Mouse (Mus musculus): ENCODE data around the gene Zfp319.

Zfp319 gene

DNA sequence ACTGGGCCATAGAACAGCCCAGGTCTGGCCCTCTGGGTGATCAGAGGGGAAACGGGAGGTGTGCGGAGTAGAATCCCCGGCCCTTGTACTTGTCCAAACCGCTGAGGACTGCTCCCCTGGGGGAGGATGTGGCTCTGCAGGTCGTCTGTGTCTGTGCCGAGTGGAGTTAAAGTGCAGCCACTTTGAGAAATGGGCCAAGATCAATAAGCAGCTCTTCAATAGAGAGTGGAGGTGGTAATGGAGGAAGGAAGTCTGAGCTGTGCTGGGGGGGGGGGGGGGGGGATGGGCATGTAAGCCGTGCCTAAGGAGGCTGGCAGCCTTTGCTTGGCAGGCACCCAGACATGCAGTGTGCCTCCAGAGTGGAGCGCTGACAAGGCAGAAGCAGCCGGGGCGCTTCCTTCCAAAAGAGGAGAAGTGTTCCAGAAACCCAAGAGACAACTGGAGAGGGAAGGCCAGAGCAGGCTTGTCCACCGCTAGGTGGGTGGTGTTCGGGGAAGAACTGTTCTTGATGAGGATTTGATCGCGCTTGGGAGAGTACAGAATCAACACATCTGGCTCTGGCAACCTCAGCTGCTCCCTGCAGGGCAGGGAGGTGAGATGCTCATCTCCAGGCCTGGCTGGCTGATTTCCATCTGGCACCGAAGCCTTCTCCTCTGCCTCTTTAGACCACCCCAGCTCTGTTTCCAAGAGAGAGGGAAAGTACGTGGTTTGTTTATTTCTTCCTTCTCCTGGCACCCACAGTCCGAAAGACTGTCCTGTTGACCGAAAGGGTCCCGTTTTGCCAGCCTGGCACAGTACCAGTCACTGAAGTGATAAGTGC is 17.3 kb upstream of the Zfp319 start:
- peak; percentile 96 for DNase-seq

- no peak for DNase-seq
Measured at GRCm38 (mm10) chr8:95348356-95348755, 16.6 kb upstream of the Zfp319 start.

GRCm38 (mm10) chr8:95346643-95347545 is 15.1 kb upstream of the Zfp319 start:
- peak; percentile 94 for DNase-seq

GRCm38 (mm10) chr8:95344668-95345067 is 12.9 kb upstream of the Zfp319 start:
- no peak for DNase-seq

DNA sequence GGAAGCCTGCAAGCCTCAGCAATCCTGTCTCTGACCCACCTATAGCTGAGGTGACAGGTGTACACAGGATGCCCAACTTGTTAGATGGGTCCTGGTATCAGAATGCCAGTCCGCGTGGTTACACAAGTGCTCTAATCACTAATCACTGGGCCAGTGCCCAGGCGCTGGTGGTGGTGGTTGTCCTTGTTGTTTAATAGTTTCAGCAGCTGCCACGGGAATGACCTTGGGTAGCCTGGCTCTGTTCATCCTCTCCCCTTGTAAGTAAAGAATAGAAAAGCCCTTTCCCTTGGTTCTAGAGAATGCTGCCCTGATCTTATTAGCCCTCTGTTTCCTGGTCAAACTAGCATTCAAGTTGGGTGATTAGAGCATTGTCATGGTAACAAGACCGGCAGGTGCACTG is 10.0 kb upstream of the Zfp319 start:
- DNase-seq = peak; percentile 98

DNA sequence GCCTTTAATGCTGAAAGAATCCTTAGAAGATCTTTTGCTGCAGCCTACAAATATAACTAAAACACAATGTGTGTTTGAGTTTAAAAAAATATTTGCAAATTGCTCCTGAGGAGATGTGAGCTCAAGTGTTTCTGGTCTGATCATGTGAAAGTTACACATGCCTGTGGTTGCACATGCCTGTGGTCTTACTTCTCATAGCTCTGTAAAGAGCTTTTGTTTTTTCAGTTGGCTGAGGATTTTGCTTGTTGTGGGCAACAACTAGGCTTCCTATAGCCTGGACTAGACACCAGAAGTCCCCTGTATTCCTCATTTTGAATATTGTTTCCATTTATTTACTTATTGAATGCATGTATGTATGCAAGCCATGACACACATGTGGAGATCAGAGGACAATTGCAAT is 4.6 kb upstream of the Zfp319 start:
- no peak for DNase-seq

- DNase-seq = no peak
Measured at GRCm38 (mm10) chr8:95335706-95336105, 4.0 kb upstream of the Zfp319 start.

- DNase-seq = no peak
Measured at GRCm38 (mm10) chr8:95332437-95333199, 868 bp upstream of the Zfp319 start.

DNA sequence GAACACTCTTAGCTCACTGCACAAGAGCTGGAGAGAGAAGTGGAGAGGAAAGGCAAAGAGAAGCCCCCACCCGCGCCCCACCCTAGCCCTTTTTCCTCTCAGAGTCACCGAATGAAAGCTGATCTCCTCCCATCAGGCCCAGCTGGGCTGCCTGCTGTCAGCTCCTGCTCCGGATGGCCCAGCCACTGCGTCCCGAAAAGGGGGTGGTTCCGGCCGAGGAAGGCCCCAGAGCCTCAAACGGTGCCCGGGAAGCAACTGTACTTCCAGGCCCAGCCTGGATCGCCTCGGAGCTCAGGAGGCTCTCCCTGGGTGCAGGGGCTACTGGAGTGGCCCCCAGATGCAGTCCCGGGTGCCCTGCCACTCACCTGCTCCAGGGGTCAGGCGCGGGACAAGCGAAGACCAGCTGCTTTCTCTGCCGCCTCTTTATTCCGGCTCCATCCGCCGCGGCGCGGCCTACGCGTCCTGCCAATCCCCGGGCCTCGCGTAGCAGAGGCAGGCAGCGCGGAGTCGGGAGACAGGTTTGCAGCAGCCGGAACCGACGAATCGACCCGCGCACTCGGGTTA is 512 bp downstream of the Zfp319 start:
- no peak for DNase-seq

- no peak for DNase-seq
Measured at GRCm38 (mm10) chr8:95330367-95330766, 1.4 kb downstream of the Zfp319 start.

DNA sequence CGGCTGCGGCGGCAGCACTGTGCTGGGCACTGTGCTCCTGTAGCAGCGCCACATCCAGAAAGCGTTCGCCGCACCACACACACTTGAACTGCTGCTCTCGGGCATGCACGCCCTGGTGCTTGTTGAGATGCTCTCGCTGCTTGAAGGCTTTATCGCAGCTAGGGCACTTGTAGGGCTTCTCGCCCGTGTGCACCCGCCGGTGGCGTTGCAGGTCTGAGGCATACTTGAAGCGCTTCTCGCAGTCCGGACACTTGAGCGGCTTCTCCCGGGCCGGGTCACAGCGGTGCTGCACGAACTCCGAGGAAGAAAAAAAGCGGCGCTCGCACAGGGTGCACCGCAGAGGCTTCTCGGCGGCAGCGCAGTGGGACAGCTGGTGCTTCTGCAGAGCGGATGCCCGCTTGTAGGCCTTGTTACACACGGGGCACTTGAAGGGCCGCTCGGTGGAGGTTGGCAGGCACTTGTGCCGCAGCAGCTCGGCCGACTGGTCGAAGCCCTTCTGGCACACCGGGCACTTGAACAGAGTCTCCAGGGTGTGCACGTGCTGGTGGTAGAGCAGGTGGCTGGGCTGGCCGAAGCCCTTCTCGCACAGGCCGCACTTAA is 3.8 kb downstream of the Zfp319 start:
- no peak for DNase-seq

DNA sequence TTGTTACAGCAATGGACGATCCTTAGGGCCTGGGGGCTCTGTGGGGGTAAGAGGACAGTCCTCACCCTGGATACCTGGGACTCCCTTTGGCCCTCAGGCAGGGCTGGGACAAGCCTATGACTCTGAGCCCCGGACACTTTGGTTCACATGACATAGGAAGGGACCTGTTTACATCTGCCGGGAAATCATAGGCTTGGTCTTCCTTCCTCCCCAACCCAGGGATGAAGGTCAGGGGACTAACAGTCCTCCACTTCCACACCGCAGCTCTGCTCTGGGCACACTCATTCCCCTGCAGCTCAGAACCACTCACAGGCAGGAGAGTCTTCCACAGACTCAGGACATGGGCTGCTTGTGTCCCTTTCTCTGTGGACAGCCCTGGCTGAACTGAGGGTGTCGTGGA is 4.9 kb downstream of the Zfp319 start:
- DNase-seq = no peak

- DNase-seq = peak; percentile 88
Measured at GRCm38 (mm10) chr8:95324646-95325045, 7.1 kb downstream of the Zfp319 start.

GRCm38 (mm10) chr8:95323201-95323600 is 8.5 kb downstream of the Zfp319 start:
- peak; percentile 94 for DNase-seq

DNA sequence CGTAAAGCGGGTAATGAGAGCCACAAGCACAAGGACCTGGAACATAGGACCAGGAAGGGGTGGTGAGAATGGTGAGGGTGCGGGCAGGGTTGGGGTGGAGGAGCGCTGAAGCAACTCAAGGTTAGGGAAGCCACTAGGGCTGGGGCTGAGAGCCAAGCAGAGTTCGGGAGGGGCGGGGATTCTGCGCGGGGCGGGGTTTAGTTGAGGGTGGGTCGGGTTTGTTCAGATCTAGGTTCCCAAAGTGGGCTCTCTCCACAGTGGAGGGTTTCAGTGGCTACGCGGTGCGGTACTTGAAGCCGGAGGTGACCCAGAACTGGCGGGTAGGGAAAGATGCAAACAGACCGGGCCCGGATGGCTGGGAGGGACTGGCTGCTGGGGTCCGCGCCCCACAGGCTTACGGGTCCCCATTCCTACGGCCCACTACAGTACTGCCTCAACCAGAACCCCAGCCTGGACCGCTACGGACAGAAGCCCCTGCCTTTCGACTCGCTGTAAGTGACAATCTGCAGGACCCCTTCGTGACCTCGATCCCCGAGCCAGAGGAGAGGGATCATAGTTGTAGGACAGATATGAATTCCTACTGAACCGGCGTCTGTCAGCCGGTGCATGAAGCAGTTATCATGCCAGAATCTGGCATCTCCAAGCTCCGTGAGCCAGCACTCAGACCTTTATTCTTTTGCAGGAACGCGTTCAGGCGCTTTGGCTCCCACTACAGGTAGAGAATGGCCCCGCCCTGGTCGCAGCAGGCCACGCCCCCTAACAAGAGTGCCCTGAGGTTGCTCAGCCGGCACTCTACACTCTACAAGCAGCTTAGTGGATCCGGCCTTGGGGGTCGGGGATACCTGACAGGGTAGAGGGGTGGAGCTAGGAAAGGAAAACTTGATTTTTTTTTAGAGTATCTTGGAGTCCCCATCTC is 11.3 kb downstream of the Zfp319 start:
- DNase-seq = peak; percentile 93

DNA sequence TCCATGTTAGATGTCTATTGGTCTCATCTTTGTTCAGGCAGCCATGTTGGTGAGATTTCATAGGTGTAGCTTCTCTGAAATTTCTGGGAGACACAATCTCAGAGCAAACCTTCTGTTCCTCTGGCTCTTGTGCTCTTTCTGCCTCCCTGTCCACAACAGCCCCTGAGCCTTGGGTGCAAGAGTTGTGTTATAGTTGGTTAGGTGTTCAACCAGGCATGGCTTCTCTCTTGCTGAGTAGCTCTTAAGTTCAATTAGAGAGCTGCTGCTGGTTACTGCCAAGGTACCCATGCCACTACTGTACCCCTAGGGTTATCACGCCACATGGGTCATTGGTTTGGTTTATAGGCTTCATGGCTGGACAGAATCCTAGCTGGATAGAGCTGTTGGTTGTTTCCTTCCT is 16.4 kb downstream of the Zfp319 start:
- no peak for DNase-seq

- no peak for DNase-seq
Measured at GRCm38 (mm10) chr8:95314707-95315106, 17.0 kb downstream of the Zfp319 start.

GRCm38 (mm10) chr8:95313857-95314256 is 17.9 kb downstream of the Zfp319 start:
- DNase-seq = no peak

GRCm38 (mm10) chr8:95312836-95313235 is 18.9 kb downstream of the Zfp319 start:
- no peak for DNase-seq

DNA sequence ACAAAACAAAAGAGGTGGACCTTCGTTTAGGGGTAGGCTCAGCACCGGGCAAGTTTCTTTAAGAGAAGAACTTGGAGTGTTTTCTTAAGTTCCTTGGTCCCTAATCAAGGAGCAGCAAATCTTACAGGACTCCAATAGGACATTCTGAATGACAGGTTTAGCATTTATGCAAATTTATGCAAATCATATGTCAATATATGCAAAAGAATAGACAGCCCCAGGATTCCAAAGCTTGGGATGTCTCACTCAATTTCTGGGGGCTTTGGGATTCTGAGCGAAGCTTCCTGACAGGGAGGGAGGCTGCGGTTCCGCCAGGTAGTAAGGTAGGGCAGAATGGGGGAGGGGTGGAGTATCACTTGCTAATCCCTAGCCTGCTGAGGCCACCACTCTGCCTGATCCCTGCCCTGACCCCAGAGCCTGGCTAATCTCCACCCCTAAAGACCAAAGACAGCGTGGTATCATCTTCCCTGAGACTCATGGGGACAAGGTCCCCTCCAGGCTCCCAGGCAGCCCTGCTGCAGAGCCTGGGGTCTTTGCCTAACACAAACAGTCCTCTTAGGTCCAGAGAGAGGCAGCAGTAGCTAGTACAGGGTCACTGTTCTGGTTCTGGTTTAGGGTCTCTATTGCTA is 21.3 kb downstream of the Zfp319 start, which contains the start of gene Tepp:
Gene Tepp (plus strand): TSS at position 225 of the 629 bp plus-strand sequence.
- no peak for DNase-seq

DNA sequence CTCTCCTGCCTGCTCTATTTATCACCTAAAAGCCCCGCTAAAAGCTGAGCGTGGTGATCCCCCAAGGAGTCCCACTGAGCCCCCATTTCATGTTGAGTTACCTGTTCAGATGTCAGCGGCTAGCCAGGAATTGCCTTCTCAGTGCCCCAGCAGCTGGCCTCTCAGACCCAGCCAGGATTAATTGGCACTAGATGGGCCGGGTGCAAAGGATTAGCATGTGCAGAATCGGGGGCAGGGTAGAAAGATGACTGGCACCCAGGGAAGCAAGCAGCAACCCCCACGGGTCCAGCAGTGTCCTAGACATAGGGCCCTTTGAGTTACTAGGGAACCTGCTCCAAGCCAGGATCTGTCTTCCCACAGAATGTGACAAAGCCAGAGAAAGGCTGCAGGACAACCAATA is 25.3 kb downstream of the Zfp319 start, which contains the start of gene Cngb1:
Gene Cngb1 (minus strand): TSS at position 155 of the 400 bp plus-strand sequence.
- no peak for DNase-seq
